Mouse (Mus musculus): Measurements from ENCODE around the gene Ptcd1. TPM values are rescaled to one million over a fixed set of nuclear protein-coding genes. Genes with fewer than 3 reads are reported as not detected.
"Not testable (repeated sequence)": the region's sequence is repeated elsewhere in the genome, so short reads cannot be mapped to it uniquely, and the experiment has no call there.

The Ptcd1 gene
- polyA plus RNA-seq (2015; fragmentation: Nextera tagmentation; extraction: Ambion mirVana) = 13.6 and 14.2 TPM in 2 replicates

- H3K4me2 ChIP-seq (replicated peaks) = peak within 1 kb of the TSS; percentile 78
- H3K9me3 ChIP-seq = no peaks in the 10 kb centered on the region
- H3K4me1 ChIP-seq (replicated peaks) = peaks cover 12% of the 10 kb centered on the region; the same call in 1 of the 2 replicates
- H3K27ac ChIP-seq = peak within 1 kb of the TSS; percentile 91
- peak within 1 kb of the TSS; percentile 83 for H3K9ac ChIP-seq
- H3K36me3 ChIP-seq = peaks cover 14% of the 10 kb centered on the region
- no peaks in the 10 kb centered on the region for H3K27me3 ChIP-seq (replicated peaks)
- H3K4me3 ChIP-seq (replicated peaks) = peak within 1 kb of the TSS; percentile 78
- peak; percentile 97 for ATAC-seq
- under 1% methylated on average over 51 of the region's 51 CpGs for WGBS
Measured at GRCm38 (mm10) chr5:145166536-145167305, at the start of gene Ptcd1, which contains the start of gene Cpsf4. Ptcd1 (minus strand) TSS chr5:145167108. Cpsf4 (plus strand) TSS chr5:145167213.

DNA sequence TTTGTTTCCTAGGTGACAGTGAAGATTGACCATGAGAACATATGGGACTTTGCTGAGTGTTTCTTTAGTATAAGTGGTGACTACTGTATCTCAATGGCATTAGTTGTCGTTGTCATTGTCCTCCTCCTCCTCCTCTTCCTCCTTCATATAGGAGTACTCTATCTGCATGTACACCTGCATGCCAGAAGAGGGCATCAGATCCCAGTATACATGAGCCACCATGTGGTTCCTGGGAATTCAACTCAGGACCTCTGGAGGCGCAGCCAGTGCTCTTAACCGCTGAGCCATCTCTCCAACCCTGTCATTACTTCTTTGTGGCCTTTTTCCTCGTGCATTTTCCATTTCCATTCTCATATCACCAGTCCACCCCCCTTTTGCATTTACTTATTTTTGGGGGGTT is 47.8 kb upstream of the Ptcd1 start:
- Histone ChIP-seq H3K9me3 (no peaks in the 10 kb centered on the region), H3K4me3 (replicated peaks) (no peak overlapping the region), H3K27ac (no peak overlapping the region), H3K4me2 (replicated peaks) (no peak overlapping the region), H3K27me3 (replicated peaks) (no peaks in the 10 kb centered on the region), H3K4me1 (replicated peaks) (no peaks in the 10 kb centered on the region), H3K9ac (no peak overlapping the region), H3K36me3 (peaks cover 8% of the 10 kb centered on the region)
- no peak for ATAC-seq
- 78% methylated on average over 4 of the region's 4 CpGs for WGBS

DNA sequence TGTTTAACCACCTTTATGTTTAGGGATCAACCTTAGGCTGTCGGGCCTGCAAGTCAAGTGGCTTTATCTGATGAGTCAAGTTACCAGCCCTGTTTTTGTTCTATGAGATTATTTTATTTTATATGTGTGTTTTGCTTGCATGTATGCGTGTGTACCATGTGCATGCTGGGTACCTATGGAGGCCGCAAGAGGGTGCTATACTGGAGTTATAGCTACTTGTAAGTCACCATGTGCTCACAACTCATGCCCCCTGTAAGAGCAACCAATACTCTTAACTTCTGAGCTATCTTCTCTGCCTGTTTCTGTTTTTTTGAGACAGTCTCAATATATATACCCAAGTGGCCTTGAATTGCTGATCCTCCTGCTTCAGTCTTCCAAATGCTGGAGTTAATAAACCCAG is 46.6 kb upstream of the Ptcd1 start:
- no peaks in the 10 kb centered on the region for H3K27me3 ChIP-seq (replicated peaks)
- no peaks in the 10 kb centered on the region for H3K4me1 ChIP-seq (replicated peaks)
- WGBS = 87% methylated on average over 3 of the region's 3 CpGs
- H3K36me3 ChIP-seq = peaks cover under 1% of the 10 kb centered on the region; the same call in 1 of the 2 replicates
- H3K9ac ChIP-seq = no peak overlapping the region
- no peaks in the 10 kb centered on the region for H3K9me3 ChIP-seq
- H3K4me3 ChIP-seq (replicated peaks) = no peak overlapping the region
- no peak overlapping the region for H3K27ac ChIP-seq
- no peak overlapping the region for H3K4me2 ChIP-seq (replicated peaks)
- ATAC-seq = no peak

DNA sequence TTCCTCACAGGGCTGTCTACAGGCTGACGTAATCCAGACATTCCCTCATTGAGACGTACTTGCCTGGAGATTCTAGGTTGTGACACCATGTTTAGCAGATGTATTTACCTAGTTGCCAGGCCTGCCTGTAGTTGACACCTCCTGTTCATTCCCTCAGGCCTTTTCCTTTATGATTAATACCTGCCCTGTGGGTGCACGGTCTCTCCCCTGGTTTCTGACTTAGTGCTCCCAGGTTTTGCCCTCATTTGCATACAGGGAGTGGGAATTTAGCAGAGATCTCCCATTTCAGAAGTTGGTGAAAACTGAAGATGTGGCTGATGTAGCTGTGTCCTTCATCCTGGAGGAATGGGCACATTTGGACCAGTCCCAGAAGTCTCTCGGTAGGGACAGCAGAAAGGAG is 45.3 kb upstream of the Ptcd1 start:
- Histone ChIP-seq H3K9me3 (no peaks in the 10 kb centered on the region), H3K9ac (no peak overlapping the region), H3K4me3 (replicated peaks) (no peak overlapping the region), H3K27me3 (replicated peaks) (no peaks in the 10 kb centered on the region), H3K4me2 (replicated peaks) (no peak overlapping the region), H3K27ac (no peak overlapping the region), H3K4me1 (replicated peaks) (no peaks in the 10 kb centered on the region), H3K36me3 (peaks cover 2% of the 10 kb centered on the region; the same call in 1 of the 2 replicates)
- ATAC-seq = no peak
- 86% methylated on average over 4 of the region's 4 CpGs for WGBS

DNA sequence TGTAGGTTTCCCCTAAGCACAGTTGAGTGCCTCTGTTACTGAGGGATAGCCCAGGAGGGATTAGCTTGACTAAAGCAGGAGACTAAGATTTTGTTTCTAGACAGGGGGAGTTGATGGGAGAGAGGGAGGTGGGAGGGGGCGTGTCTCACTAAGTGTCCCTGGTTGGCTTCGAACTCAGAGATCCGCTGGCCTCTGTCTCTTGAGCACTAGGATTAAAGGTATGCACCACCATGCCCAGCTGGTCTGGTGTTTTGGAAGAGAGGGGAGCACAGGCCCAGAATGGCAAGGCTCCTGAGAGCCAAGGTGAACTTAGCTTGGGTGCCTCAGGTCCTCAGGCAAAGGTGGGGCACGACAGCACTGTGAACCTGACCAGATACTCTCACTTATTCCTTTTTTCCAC is 44.4 kb upstream of the Ptcd1 start:
- no peaks in the 10 kb centered on the region for H3K27me3 ChIP-seq (replicated peaks)
- H3K36me3 ChIP-seq = peaks cover 2% of the 10 kb centered on the region; the same call in 1 of the 2 replicates
- H3K27ac ChIP-seq = no peak overlapping the region
- H3K4me1 ChIP-seq (replicated peaks) = no peaks in the 10 kb centered on the region
- ATAC-seq = no peak
- H3K4me2 ChIP-seq (replicated peaks) = no peak overlapping the region
- H3K9me3 ChIP-seq = no peaks in the 10 kb centered on the region
- no peak overlapping the region for H3K4me3 ChIP-seq (replicated peaks)
- H3K9ac ChIP-seq = no peak overlapping the region
- 91% methylated on average over 4 of the region's 4 CpGs for WGBS

DNA sequence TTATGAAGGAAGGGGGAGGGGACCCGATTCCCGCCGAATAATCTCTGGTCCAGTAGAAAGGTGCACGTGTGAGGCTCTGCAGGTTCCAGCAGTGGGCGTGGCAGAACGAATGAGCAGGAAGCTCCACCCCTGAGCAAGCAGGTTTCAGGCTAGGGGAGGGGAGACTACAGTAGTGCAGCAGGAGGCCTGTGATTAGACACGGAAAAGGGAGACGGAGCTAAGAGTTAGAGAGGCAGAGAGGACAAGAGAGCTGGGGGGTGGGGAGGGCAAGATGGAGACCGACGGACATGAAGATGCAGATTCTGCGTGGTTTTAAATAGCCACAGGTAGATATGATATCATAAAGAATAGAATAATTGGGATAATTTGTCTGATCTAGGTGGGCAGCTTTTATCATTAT is 41.5 kb upstream of the Ptcd1 start:
- not testable (repeated sequence) for H3K9ac ChIP-seq; H3K9me3 ChIP-seq; H3K4me3 ChIP-seq (replicated peaks); H3K36me3 ChIP-seq; H3K27me3 ChIP-seq (replicated peaks); H3K27ac ChIP-seq; ATAC-seq; H3K4me2 ChIP-seq (replicated peaks)
- WGBS = 45% methylated on average over 11 of the region's 11 CpGs
- H3K4me1 ChIP-seq (replicated peaks) = peaks cover 10% of the 10 kb centered on the region

- Histone ChIP-seq H3K27me3 (replicated peaks) (no peaks in the 10 kb centered on the region), H3K9ac (no peak overlapping the region), H3K9me3 (no peaks in the 10 kb centered on the region), H3K27ac (no peak overlapping the region), H3K4me3 (replicated peaks) (no peak overlapping the region), H3K4me2 (replicated peaks) (no peak overlapping the region), H3K4me1 (replicated peaks) (peaks cover 10% of the 10 kb centered on the region), H3K36me3 (peaks cover 2% of the 10 kb centered on the region; the same call in 1 of the 2 replicates)
- 87% methylated on average over 6 of the region's 6 CpGs for WGBS
- ATAC-seq = no peak
Measured at GRCm38 (mm10) chr5:145207954-145208353, 41.0 kb upstream of the Ptcd1 start.

- Histone ChIP-seq H3K4me3 (replicated peaks) (no peak overlapping the region), H3K9ac (no peak overlapping the region), H3K27me3 (replicated peaks) (no peaks in the 10 kb centered on the region), H3K9me3 (no peaks in the 10 kb centered on the region), H3K4me2 (replicated peaks) (no peak overlapping the region), H3K36me3 (peaks cover 2% of the 10 kb centered on the region; the same call in 1 of the 2 replicates), H3K27ac (no peak overlapping the region), H3K4me1 (replicated peaks) (peaks cover 10% of the 10 kb centered on the region)
- ATAC-seq = no peak
- 96% methylated on average over 6 of the region's 6 CpGs for WGBS
Measured at GRCm38 (mm10) chr5:145207385-145207784, 40.5 kb upstream of the Ptcd1 start.

GRCm38 (mm10) chr5:145205041-145205440 is 38.1 kb upstream of the Ptcd1 start:
- WGBS = 17% methylated on average over 9 of the region's 9 CpGs
- Histone ChIP-seq H3K9me3 (no peaks in the 10 kb centered on the region), H3K4me1 (replicated peaks) (peaks cover 16% of the 10 kb centered on the region), H3K27me3 (replicated peaks) (no peaks in the 10 kb centered on the region), H3K9ac (peak overlapping the region; percentile 54; the same call in 1 of the 2 replicates), H3K27ac (no peak overlapping the region), H3K4me2 (replicated peaks) (peak overlapping the region; percentile 71), H3K4me3 (replicated peaks) (peak overlapping the region; percentile 60), H3K36me3 (0 out of 2 replicates have a peak, but pooled peaks cover 2% of the 10 kb centered on the region)
- no peak for ATAC-seq

DNA sequence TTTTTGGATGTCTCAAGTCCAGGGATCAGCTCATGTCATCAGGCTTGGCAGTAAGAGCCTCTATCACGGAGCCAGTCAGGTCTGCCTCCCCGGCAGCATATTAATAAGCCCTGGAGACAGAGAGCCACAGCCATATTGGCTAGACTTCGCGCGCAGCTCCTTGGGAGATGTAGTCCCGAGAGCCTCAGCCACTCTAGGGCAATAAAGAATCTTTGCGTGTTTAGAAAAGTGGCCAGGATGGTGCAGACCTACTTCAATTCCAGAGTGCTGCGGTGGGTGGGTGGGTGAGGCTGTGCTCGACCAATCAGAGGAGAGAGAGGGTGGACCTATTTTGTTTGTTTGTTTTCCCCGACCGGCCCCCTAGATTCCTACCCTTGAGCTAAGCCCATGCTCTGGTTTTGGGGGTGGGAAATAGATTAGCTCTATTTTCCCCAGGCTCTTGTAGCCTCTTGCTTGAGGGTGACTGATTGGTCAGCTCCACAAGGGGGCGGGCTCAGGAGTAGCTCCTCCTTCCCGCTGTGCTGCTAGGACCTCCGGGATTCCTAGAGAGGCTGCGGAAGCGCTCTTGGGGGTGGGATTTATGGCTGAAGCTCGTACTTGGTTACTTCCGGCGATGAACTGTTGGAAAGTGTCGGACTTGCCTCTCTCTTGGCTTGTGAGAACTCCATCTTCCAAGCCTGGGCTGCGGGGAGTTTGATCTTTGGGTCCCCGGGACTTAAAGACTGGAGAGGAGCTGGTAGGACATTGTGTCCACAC is 37.2 kb upstream of the Ptcd1 start, which contains the start of gene Zkscan5:
Gene Zkscan5 (plus strand): TSS at position 627 of the 756 bp plus-strand sequence.
- peak; percentile 96 for ATAC-seq
- Histone ChIP-seq H3K27ac (peak within 1 kb of the TSS; percentile 91), H3K4me1 (replicated peaks) (peaks cover 16% of the 10 kb centered on the region), H3K36me3 (0 out of 2 replicates have a peak, but pooled peaks cover 2% of the 10 kb centered on the region), H3K4me2 (replicated peaks) (peak within 1 kb of the TSS; percentile 71), H3K9me3 (no peaks in the 10 kb centered on the region), H3K9ac (peak within 1 kb of the TSS; percentile 54), H3K27me3 (replicated peaks) (no peaks in the 10 kb centered on the region), H3K4me3 (replicated peaks) (peak within 1 kb of the TSS; percentile 60)
- 0% methylated on average over 22 of the region's 22 CpGs for WGBS

GRCm38 (mm10) chr5:145202446-145202845 is 35.5 kb upstream of the Ptcd1 start:
- no peaks in the 10 kb centered on the region for H3K9me3 ChIP-seq
- H3K9ac ChIP-seq = no peak overlapping the region
- ATAC-seq = no peak
- no peaks in the 10 kb centered on the region for H3K27me3 ChIP-seq (replicated peaks)
- peaks cover 16% of the 10 kb centered on the region for H3K4me1 ChIP-seq (replicated peaks)
- WGBS = 48% methylated on average over 3 of the region's 3 CpGs
- H3K36me3 ChIP-seq = no peaks in the 10 kb centered on the region
- H3K4me3 ChIP-seq (replicated peaks) = no peak overlapping the region
- H3K27ac ChIP-seq = no peak overlapping the region
- no peak overlapping the region for H3K4me2 ChIP-seq (replicated peaks)

DNA sequence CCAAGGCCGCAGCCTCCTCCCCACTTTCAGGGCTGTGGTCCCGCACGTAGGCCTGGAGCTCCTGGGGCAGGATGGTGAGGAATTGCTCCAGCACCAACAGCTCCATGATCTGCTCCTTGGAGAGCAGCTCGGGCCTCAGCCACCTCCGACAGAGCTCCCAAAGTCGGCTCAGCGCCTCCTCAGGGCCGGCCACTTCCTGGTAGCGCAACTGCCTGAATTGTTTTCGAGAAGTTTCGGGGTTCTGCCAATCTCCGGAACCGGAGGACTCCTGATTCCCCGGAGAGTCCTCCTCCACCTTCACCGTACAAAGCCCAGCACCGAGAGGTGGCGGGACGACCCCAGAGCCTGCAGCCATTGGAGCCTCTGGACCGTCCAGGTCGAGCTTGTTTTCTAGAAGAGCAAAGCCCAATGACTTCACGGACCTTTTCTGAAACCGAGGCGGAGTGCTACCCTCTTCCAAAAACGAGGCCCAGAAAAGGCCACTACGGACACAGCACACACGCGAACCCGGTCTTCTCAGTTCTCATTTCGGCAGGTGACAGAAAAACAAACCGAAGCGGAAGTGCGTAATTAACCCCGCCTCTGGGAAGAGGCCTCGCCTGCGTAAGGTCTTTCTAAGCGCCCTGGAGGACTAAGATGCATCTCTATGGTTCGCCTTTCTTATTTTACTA is 34.5 kb upstream of the Ptcd1 start, which contains the start of gene Zkscan14:
Gene Zkscan14 (minus strand): TSS at position 548 of the 671 bp plus-strand sequence.
- peak; percentile 16; the same call in 1 of the 2 replicates for ATAC-seq
- Histone ChIP-seq H3K4me3 (replicated peaks) (peak within 1 kb of the TSS; percentile 73), H3K4me2 (replicated peaks) (peak within 1 kb of the TSS; percentile 93), H3K9me3 (no peaks in the 10 kb centered on the region), H3K36me3 (0 out of 2 replicates have a peak, but pooled peaks cover 2% of the 10 kb centered on the region), H3K9ac (peak within 1 kb of the TSS; percentile 75), H3K27me3 (replicated peaks) (no peaks in the 10 kb centered on the region), H3K27ac (peak within 1 kb of the TSS; percentile 52), H3K4me1 (replicated peaks) (peaks cover 16% of the 10 kb centered on the region)
- 1% methylated on average over 37 of the region's 37 CpGs for WGBS

Data from intestine, embryonic 15.5 days (tissue).